Mouse (Mus musculus) kidney, adult 2 months (tissue): ENCODE measurements around the gene Sspo.

Experiments
- CTCF ChIP-seq: fragments of 200-500 bp; conservative IDR thresholded peaks from 2 replicates; pipeline ENCODE4 v1.5.1; 2011; ENCODE audit warnings: low read depth, mild to moderate bottlenecking, control low read depth, low read length, moderate library complexity, mixed read lengths; ENCODE audit not compliant: insufficient read depth, insufficient read length
- POLR2A ChIP-seq: fragments of 200-500 bp; IDR thresholded peaks from one replicate; pipeline ENCODE4 v1.6.1; 2011; ENCODE audit warnings: low read depth, low read length, control low read depth

- TF ChIP-seq CTCF (peak; percentile 44), POLR2A (no peak)
Measured at GRCm38 (mm10) chr6:48504241-48504854, 56.3 kb downstream of the Sspo start.
